Mouse (Mus musculus): Measurements from ENCODE around the gene Tgm1.

Gene Tgm1

GRCm38 (mm10) chr14:55671833-55672740 is 41.6 kb downstream of the Tgm1 start, which contains the start of the genes Gmpr2 and Nedd8:
Gmpr2 (plus strand) TSS chr14:55671941.
Nedd8 (minus strand) TSS chr14:55672124.
- peak; percentile 70 for DNase-seq (ENCODE audit: low spot score)

- DNase-seq (ENCODE audit: low spot score) = no peak
Observed at GRCm38 (mm10) chr14:55671486-55671832, 42.3 kb downstream of the Tgm1 start.

- DNase-seq (ENCODE audit: low spot score) = no peak
Observed at GRCm38 (mm10) chr14:55660636-55661035, 53.1 kb downstream of the Tgm1 start.

- DNase-seq (ENCODE audit: low spot score) = peak; percentile 69
Observed at GRCm38 (mm10) chr14:55659960-55660573, 53.7 kb downstream of the Tgm1 start, which contains the start of gene Mdp1. Mdp1 (minus strand) TSS chr14:55660508.

GRCm38 (mm10) chr14:55658011-55658410 is 55.7 kb downstream of the Tgm1 start:
- no peak for DNase-seq (ENCODE audit: low spot score)

- no peak for DNase-seq (ENCODE audit: low spot score)
Observed at GRCm38 (mm10) chr14:55656935-55657334, 56.8 kb downstream of the Tgm1 start.

- no peak for DNase-seq (ENCODE audit: low spot score)
Observed at GRCm38 (mm10) chr14:55651528-55651927, 62.2 kb downstream of the Tgm1 start.

Measured in urinary bladder, postnatal 25 days (tissue).